Mouse (Mus musculus) CH12.LX (cell line): ENCODE measurements at regions not wholly inside any gene's neighbourhood (a gene's known extent, or its start where the extent isn't known, plus 50 kb on each side); places are given as distances from the start of the nearest gene placed in this dataset.

ENCODE experiments used
- DNase-seq: peaks from one replicate; pipeline ENCODE4 v3.0.0-alpha.2; 2013; ENCODE audit errors: extremely low read depth
- H3K27ac ChIP-seq: 2 replicates; pipeline ENCODE4 v1.5.1; 2012; ENCODE audit warnings: low read depth, mild to moderate bottlenecking, control low read depth, moderate library complexity; ENCODE audit not compliant: insufficient read depth
- H3K27me3 ChIP-seq: replicated peaks from 2 replicates; pipeline ENCODE3; 2012; ENCODE audit warnings: inconsistent platforms
- H3K36me3 ChIP-seq, 2 experiments: replicated peaks in 1 of 2; 2 replicates each; pipeline versions ENCODE3 to v1.6.1; 2012; ENCODE audit warnings: inconsistent platforms in 1 of 2, low read length in 1 of 2, mild to moderate bottlenecking in 1 of 2, mixed read lengths in 1 of 2, moderate library complexity in 1 of 2; ENCODE audit not compliant: control insufficient read depth in 1 of 2, insufficient read depth in 1 of 2
- H3K4me1 ChIP-seq, 2 experiments: 2 replicates each; pipeline ENCODE4 v1.6.1; 2012; ENCODE audit warnings: inconsistent platforms in 1 of 2, moderate library complexity in 1 of 2; ENCODE audit not compliant: insufficient read depth in 2 of 2, control insufficient read depth in 1 of 2
- H3K4me2 ChIP-seq: 2 replicates; pipeline ENCODE4 v1.6.1; 2012; ENCODE audit warnings: low read depth, mild to moderate bottlenecking, control low read depth; ENCODE audit not compliant: poor library complexity, insufficient read depth, severe bottlenecking
- H3K4me3 ChIP-seq, 3 experiments: fragments of 150-350 bp in 1 of 3; sonication (generic) in 1 of 3; replicated peaks in 1 of 3; 2 replicates each; pipeline versions ENCODE3 to v1.5.1; 2011 to 2012; ENCODE audit warnings: low read depth in 2 of 3, low read length in 2 of 3, mild to moderate bottlenecking in 2 of 3, moderate library complexity in 2 of 3, control low read depth in 1 of 3, improper control_type of control experiment in 1 of 3, inconsistent platforms in 1 of 3, mixed read lengths in 1 of 3; ENCODE audit not compliant: poor library complexity in 1 of 3
- H3K79me2 ChIP-seq: replicated peaks from 2 replicates; pipeline ENCODE4 v1.6.1; 2012; ENCODE audit warnings: mild to moderate bottlenecking, moderate library complexity; ENCODE audit not compliant: control insufficient read depth, poor library complexity, insufficient read depth, severe bottlenecking; ENCODE audit errors: extremely low read depth
- H3K9ac ChIP-seq: 2 replicates; pipeline ENCODE4 v1.6.1; 2012; ENCODE audit warnings: low read depth, mild to moderate bottlenecking, control low read depth, moderate library complexity; ENCODE audit not compliant: insufficient read depth
- H3K9me3 ChIP-seq: replicated peaks from 2 replicates; pipeline ENCODE3; 2012; ENCODE audit warnings: low read length, inconsistent platforms, mixed read lengths
- CHD1 ChIP-seq: IDR thresholded peaks from 2 replicates; pipeline ENCODE4 v1.6.1; 2012; ENCODE audit warnings: low read depth, low read length, improper control_type of control experiment, inconsistent platforms
- CHD2 ChIP-seq: IDR thresholded peaks from 2 replicates; pipeline ENCODE4 v1.6.1; 2011; ENCODE audit warnings: low read length, improper control_type of control experiment
- ELF1 ChIP-seq: IDR thresholded peaks from 2 replicates; pipeline ENCODE4 v1.6.1; 2014; ENCODE audit warnings: low read depth, mild to moderate bottlenecking, inconsistent platforms, low read length, improper control_type of control experiment
- EP300 ChIP-seq: IDR thresholded peaks from 2 replicates; pipeline ENCODE4 v1.6.1; 2011; ENCODE audit warnings: low read length, improper control_type of control experiment
- GABPA ChIP-seq: IDR thresholded peaks from 2 replicates; pipeline ENCODE4 v1.6.1; 2012; ENCODE audit warnings: low read depth, low read length, improper control_type of control experiment, inconsistent platforms; ENCODE audit not compliant: insufficient replicate concordance
- IRF4 ChIP-seq: IDR thresholded peaks from 2 replicates; pipeline ENCODE4 v1.6.1; 2014; ENCODE audit warnings: low read depth, mild to moderate bottlenecking, inconsistent platforms, low read length, improper control_type of control experiment
- KAT2A ChIP-seq: IDR thresholded peaks from 2 replicates; pipeline ENCODE4 v1.6.1; 2012; ENCODE audit warnings: low read length, improper control_type of control experiment, inconsistent platforms; ENCODE audit not compliant: insufficient replicate concordance
- MAFK ChIP-seq: IDR thresholded peaks from 2 replicates; pipeline ENCODE4 v1.6.1; 2011; ENCODE audit warnings: low read length, improper control_type of control experiment; ENCODE audit not compliant: insufficient replicate concordance
- MXI1 ChIP-seq: IDR thresholded peaks from 2 replicates; pipeline ENCODE4 v1.6.1; 2011; ENCODE audit warnings: mild to moderate bottlenecking, low read depth, low read length, improper control_type of control experiment
- MYC ChIP-seq: IDR thresholded peaks from 2 replicates; pipeline ENCODE4 v1.6.1; 2011; ENCODE audit warnings: low read depth, mild to moderate bottlenecking, improper control_type of control experiment, low read length
- NELFE ChIP-seq: IDR thresholded peaks from 2 replicates; pipeline ENCODE4 v1.6.1; 2011; ENCODE audit warnings: low read depth, low read length, improper control_type of control experiment
- NRF1 ChIP-seq: IDR thresholded peaks from 2 replicates; pipeline ENCODE4 v1.6.1; 2014; ENCODE audit warnings: low read depth, mild to moderate bottlenecking, inconsistent platforms, low read length, improper control_type of control experiment, moderate library complexity
- PAX5 ChIP-seq: IDR thresholded peaks from 2 replicates; pipeline ENCODE4 v1.6.1; 2012; ENCODE audit warnings: low read length, inconsistent platforms, mixed read lengths
- POLR2A ChIP-seq: IDR thresholded peaks from 2 replicates; pipeline ENCODE4 v1.6.1; 2011; ENCODE audit warnings: low read depth, mild to moderate bottlenecking, improper control_type of control experiment, low read length
- RAD21 ChIP-seq: IDR thresholded peaks from 2 replicates; pipeline ENCODE4 v1.6.1; 2011; ENCODE audit warnings: low read depth, mild to moderate bottlenecking, low read length, improper control_type of control experiment, moderate library complexity
- SIN3A ChIP-seq: IDR thresholded peaks from 2 replicates; pipeline ENCODE4 v1.6.1; 2012; ENCODE audit warnings: low read length, improper control_type of control experiment, inconsistent platforms
- TBP ChIP-seq: conservative IDR thresholded peaks from 2 replicates; pipeline ENCODE4 v1.6.1; 2011; ENCODE audit warnings: low read depth, low read length, improper control_type of control experiment
- TCF12 ChIP-seq: IDR thresholded peaks from 2 replicates; pipeline ENCODE4 v1.6.1; 2014; ENCODE audit warnings: low read depth, mild to moderate bottlenecking, inconsistent platforms, low read length, improper control_type of control experiment
- ZKSCAN1 ChIP-seq: IDR thresholded peaks from 2 replicates; pipeline ENCODE4 v1.6.1; 2012; ENCODE audit warnings: low read depth, inconsistent platforms, low read length, improper control_type of control experiment, borderline replicate concordance
- ZMIZ1 ChIP-seq: IDR thresholded peaks from 2 replicates; pipeline ENCODE4 v1.6.1; 2012; ENCODE audit warnings: low read depth, mild to moderate bottlenecking, inconsistent platforms, low read length, improper control_type of control experiment
- dilution Hi-C: fragments of 300-500 bp; cut with MboI; formaldehyde crosslinking; loops from 2 replicates; pipeline ENCODE4 v1.14.3; 2020; ENCODE audit warnings: low sequenced_read_pairs; ENCODE audit not compliant: extremely low pct_unique_long_range_greater_than_20kb, extremely low pct_ligation_motif_present
- in situ Hi-C: fragments of 300-500 bp; cut with MboI; formaldehyde crosslinking; loops from 3 replicates; pipeline ENCODE4 v1.14.3; 2019; ENCODE audit warnings: low sequenced_read_pairs, low pct_ligation_motif_present, low pct_unique_long_range_greater_than_20kb, mixed read lengths

DNA sequence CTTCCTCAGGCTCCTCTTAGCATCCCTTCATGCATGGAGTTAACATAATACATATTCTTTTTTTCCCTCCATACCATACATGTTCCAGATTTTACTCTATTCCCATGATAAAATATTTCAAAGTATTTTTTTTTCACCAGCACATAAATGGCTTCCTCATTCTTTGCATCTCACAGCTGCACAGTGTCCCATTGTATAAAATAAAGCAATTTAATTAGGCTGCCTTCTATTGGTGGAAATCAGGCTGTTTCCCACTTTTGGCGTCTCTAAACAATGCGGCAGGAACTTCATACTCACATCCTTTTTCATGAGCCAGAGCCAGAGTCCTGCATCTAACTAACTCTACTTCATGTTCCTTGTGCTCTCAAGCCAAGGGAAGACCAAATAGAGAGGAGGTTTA is 54.9 kb upstream of the Akap13 start:
- no peak overlapping the region for H3K4me2 ChIP-seq
- no peaks in the 10 kb centered on the region for H3K36me3 ChIP-seq
- no peak for DNase-seq
- no peaks in the 10 kb centered on the region for H3K27me3 ChIP-seq
- H3K9me3 ChIP-seq, result peaks cover 3% of the 10 kb centered on the region
- H3K9ac ChIP-seq, result no peak overlapping the region
- H3K4me3 ChIP-seq, result no peak overlapping the region
- H3K27ac ChIP-seq, result no peak overlapping the region
- TF ChIP-seq ZKSCAN1 (no peak), RAD21 (no peak), CHD2 (no peak), SIN3A (no peak), MYC (no peak), ELF1 (no peak), KAT2A (no peak), EP300 (no peak), MXI1 (no peak), ZMIZ1 (no peak), TBP (no peak), NRF1 (no peak), NELFE (no peak), CHD1 (no peak), PAX5 (no peak), TCF12 (no peak), IRF4 (no peak)
- peaks cover 3 to 18% of the 10 kb centered on the region in 2 experiments; a peak in 3 of 4 replicates for H3K4me1 ChIP-seq
- in situ Hi-C loops, result no loop called here
- H3K79me2 ChIP-seq, result no peaks in the 10 kb centered on the region
- dilution Hi-C loops, result no loop called here

DNA sequence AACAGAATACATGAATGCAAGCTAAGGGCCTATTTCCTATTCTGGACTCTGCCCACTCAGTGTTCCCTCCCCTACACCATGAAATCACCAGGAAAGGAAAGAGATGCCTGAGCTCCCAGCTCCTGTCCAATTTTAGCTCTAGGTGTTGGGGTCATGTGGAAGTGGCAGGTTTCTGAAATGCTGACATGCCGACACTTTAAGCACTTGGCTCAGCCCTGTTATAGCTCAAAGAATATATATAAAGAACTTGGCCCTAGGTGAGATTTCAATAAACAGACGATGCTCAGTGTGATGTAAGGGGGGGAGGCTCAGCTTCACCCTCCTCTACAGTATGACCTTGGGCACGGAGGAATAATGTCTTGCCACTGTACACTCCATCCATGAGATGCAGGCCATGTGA is 50.4 kb upstream of the Akap13 start:
- TF ChIP-seq ELF1, result no peak
- TF ChIP-seq PAX5, result no peak
- no peak for TF ChIP-seq NRF1
- TF ChIP-seq MAFK, result no peak
- no peak for TF ChIP-seq POLR2A
- TF ChIP-seq GABPA, result no peak
- no peak for TF ChIP-seq ZKSCAN1
- TF ChIP-seq, all 38 proteins: peak for 0
- DNase-seq, result no peak
- dilution Hi-C loops (no loop called here), in situ Hi-C loops (no loop called here)
- H3K4me1 ChIP-seq, result no peaks in the 10 kb centered on the region
- H3K4me3 ChIP-seq, result no peak overlapping the region
- no peaks in the 10 kb centered on the region for H3K27me3 ChIP-seq
- H3K9ac ChIP-seq, result no peak overlapping the region
- H3K4me2 ChIP-seq, result no peak overlapping the region
- H3K9me3 ChIP-seq, result peaks cover 3% of the 10 kb centered on the region
- H3K36me3 ChIP-seq, result no peaks in the 10 kb centered on the region
- H3K27ac ChIP-seq, result no peak overlapping the region
- no peaks in the 10 kb centered on the region for H3K79me2 ChIP-seq
